Mouse (Mus musculus): ENCODE measurements around the gene Mup14.
"Not testable (repeated sequence)": the region's sequence is repeated elsewhere in the genome, so short reads cannot be mapped to it uniquely, and the experiment has no call there.

DNA sequence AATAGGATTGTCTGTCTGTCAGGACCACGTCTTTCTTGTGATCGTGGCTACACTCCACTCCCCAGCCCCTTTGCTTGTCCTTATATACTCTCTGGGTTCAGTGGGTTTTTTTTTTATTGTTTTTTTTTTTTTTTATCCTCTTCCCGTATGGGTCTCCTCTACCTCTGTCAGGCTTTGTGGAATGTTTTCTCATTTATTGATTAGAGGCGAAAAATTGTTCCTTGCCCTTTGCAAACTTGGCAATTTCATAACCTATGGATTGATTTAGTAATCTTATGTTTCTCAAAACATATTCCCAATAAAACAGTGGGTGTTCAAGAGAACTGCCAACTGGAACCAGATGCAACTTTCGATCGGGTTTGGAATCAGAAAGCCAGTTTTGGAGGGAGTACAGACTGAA, at the start of gene Mup14:
- TF ChIP-seq CTCF (IDR thresholded peaks at IDR 0.05; ENCODE audit: borderline replicate concordance, control insufficient read depth, extremely low read depth, insufficient read depth, low read length, poor library complexity); POLR2A (IDR thresholded peaks at IDR 0.05; ENCODE audit: control insufficient read depth, extremely low read depth, insufficient read depth, low read length, poor library complexity): not testable (repeated sequence)
